Mouse (Mus musculus) retina, postnatal 7 days (tissue): ENCODE data around the gene Hmx1.
A peak's percentile ranks its signal among the peaks of the same experiment; 100 is the strongest.

ENCODE experiments used
- DNase-seq: peaks from one replicate; pipeline ENCODE4 v3.0.0-alpha.2; 2012; ENCODE audit warnings: low read depth, low spot score

The Hmx1 gene

DNA sequence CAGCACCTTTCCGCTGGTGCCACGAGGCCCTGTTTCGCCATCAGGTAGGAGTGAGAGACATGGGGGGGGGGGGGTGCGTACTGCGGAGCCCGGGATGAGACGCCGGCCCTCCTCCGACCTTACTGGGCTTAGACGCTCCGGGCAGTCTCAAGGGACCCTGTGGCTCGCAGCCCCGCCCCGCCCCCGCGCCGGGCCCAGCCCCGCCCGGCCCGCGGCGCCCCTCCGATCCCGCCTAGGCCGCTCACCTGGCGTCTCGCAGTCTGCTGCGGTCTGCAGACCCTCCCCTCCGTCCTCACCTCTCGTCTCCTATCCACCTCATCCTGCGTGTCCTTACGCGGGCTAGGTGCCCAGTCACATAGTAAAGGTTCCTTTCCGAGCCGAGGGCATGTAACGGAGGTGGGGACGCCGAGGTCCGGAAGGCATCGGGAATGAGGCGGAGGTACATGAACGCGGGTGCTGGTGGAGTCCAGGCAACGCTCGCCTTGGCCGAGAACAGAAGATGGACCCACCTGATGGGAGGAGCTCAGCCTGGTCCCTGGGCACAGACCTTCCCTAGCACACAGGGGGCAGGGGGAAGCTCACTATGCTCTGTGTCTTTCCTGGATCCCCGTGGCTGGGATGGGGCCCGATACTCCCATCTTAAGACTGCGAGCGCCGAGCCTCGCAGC is 8.9 kb downstream of the Hmx1 start:
- DNase-seq = no peak

DNA sequence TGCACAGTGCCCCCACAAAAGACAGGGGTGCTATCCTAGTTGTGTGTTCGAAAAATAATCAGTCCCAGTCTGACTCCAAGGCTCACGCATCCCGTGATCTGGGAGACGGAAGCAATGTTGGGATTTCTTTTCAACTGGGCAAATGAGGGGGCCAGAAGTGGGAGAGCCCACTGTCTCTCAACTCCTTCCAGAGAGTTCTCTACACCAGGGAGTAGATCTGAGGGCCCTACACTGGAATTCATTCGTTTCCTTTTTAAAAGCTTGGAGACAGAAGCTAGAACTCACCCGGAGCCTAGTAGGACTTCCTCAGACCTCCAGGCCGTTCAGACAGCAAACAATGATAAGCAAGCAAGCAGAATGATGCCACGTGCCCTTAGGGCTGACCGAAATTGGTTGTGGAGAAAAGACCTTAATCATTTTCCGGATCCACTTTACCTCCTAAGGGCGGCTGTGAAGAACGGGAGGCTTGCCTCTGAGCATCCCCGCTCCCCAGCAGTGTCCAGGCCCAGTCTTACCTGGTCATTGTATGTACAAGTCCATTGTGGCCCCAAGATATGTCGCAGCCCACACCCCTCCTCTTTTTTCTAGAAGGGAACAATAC is 9.5 kb downstream of the Hmx1 start:
- DNase-seq = no peak

GRCm38 (mm10) chr5:35399061-35399460 is 10.2 kb downstream of the Hmx1 start:
- no peak for DNase-seq

DNA sequence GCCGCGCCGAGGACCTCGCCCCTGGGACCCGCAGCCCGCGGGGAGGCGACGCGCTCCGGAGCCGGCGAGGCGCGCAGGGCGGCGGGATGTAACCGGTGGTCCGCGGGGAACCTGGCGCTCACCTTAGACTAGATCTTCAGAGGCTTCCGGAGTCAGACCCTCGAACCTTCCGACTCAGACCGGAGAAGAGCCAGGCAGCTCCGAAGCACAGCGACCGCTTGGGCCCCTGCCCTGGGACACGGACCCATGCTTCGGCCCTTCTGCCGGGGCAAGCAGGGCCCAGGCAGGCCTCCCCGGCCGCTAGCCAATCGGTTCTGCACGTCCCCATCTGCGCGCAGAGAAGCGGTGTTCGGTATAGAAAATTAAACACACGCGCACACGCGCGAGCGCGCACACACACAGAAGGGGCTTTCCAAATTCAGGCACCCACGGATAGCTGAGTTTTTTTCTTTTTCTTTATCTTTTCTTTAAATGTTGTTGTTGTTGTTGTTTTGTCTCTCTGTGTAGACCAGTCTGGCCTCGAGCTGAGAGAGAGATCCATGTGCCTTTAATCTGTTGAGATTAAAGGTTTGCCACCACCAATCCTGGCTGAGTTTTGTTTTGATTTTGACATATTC is 10.9 kb downstream of the Hmx1 start:
- no peak for DNase-seq

- DNase-seq = no peak
Observed at GRCm38 (mm10) chr5:35401240-35401639, 12.3 kb downstream of the Hmx1 start.

GRCm38 (mm10) chr5:35407411-35407930 is 18.6 kb downstream of the Hmx1 start:
- no peak for DNase-seq

DNA sequence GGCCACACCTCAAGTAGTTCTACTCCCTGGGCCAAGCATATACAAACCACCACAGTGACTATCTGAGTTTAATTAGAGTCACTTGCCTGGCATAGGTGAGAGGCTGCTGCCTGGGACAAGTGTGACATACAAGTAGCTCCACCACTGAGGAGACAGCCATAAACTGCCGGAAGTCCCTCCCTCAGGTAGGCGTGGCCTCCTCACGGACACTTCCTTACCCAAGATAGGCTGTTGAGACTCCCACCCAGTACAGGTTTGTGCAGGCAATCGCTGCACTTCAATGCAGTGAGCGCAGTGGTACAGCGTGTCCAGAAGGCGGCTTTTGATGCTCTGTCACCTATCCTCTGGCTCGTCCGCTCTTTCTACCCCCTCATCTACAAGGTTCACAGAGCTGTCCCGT is 22.1 kb downstream of the Hmx1 start:
- DNase-seq = no peak

DNA sequence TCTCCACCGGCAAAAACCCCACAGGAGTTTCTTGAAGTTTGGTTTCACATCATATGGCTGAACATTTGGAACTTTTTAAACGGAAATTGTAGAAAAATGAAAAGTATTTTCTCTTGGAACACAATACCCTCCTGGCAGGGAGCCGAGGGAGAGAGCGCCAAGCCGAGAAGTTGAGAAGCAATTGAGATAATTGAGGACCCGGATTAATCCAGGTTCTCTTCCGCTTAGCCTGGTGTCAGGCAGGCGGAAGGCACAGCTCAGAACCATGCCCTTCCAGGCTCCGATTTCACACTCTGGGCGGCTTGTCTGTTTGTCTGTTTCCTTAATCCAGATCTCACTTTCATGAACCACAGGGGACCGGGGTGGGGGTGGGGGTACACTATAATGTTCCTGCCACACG is 23.9 kb downstream of the Hmx1 start:
- no peak for DNase-seq

DNA sequence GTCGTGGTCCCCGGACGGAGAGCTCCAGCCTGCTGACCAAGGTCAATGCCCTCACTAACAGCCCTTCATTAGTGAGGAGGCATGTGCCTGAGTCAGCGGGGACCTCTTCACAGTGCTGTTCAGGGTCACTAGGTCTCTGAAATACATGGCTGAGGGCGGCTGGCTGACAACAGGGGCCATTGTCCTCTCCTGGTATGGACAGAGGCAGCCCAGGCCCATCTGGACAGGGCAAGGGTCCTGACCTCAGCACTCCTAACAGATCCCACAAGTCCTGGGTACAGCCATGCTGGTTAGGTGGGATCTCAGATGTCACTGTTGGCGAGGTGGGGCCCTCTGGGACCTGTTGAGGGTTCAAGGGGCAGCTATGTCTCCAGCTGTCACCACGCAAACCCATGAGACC is 28.8 kb downstream of the Hmx1 start:
- DNase-seq = no peak

- no peak for DNase-seq
Observed at GRCm38 (mm10) chr5:35421622-35422021, 32.7 kb downstream of the Hmx1 start.

- DNase-seq = no peak
Observed at GRCm38 (mm10) chr5:35425218-35425617, 36.3 kb downstream of the Hmx1 start.

- no peak for DNase-seq
Observed at GRCm38 (mm10) chr5:35427901-35428300, 39.0 kb downstream of the Hmx1 start.

DNA sequence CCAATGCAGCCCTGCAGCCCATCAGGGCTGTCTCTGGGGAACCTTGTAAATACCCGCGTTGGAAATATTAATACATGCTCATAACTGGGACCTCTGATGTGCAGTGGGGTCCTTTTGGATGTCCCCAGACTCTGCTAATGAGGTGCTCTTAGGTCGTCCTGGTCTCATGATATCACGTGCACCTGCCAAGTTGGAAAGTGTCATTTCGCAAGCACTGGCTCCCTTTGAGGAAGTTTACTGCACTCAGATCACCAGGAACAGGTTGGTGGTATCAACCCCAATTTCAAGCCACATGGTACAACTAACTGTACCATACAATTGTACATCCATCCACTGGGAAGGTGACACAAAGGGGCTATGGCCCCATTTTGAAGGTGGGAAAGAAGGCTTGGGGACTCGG is 39.5 kb downstream of the Hmx1 start:
- no peak for DNase-seq

- no peak for DNase-seq
Observed at GRCm38 (mm10) chr5:35432098-35432497, 43.2 kb downstream of the Hmx1 start.

DNA sequence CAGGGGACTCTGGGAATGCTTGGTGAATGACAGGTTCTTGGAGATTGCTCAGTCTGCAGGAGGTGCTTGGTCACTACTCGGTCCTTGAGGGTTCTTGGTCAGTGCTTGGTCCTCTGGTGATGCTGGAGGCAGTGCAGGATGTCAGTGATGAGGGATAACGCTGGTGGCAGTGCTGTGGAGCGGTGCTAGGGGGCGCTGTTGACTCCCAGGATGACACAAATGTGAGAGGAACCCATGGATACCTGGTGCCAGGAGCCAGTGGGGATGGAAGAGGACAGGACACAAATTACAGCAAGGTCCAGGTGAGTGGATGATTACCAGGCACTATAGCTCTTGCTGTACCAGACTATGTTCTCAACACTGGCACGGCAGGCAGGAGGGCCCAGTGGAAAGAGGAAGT is 45.1 kb downstream of the Hmx1 start:
- no peak for DNase-seq

GRCm38 (mm10) chr5:35434703-35435102 is 45.8 kb downstream of the Hmx1 start:
- DNase-seq = no peak

- DNase-seq = no peak
Observed at GRCm38 (mm10) chr5:35438805-35439204, 49.9 kb downstream of the Hmx1 start.

DNA sequence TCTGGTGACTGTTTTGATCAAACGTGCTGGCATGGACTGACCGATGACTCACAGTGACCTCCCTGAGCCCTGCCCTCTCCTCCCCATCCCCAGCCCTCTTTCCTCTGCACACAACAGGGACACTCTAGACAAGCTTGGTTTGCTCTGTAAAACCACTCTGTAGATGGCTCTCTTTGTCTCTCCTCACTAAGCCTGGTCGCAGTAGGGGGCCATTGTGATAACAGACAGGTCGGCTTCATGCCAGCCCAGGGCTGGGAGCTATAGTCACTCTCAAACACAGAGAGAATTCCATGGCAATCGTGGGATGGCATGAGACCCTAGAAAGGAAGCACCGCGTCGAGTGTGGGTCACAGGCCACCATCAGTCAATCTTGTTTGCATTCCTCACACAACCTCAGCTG is 51.6 kb downstream of the Hmx1 start:
- DNase-seq = no peak

DNA sequence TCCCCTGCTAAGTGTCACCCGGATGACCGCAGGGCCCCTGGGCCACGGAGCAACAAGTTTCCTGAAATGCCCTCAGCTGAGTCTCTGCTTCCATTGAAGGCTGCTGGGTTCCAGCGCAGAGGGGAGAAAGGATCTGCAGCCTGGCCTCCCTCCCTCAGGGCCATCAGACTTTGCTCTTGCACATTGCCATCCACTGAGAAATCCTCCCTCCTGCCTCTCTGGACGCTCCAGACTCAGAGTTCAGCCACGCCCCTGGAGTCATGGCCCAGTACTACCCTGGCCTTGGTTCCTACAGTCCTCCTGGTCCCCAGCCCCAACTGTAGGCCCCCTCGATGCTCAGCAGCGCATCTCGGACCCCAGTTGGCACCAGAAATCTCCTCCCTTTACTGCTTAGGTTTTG is 52.5 kb downstream of the Hmx1 start:
- no peak for DNase-seq

DNA sequence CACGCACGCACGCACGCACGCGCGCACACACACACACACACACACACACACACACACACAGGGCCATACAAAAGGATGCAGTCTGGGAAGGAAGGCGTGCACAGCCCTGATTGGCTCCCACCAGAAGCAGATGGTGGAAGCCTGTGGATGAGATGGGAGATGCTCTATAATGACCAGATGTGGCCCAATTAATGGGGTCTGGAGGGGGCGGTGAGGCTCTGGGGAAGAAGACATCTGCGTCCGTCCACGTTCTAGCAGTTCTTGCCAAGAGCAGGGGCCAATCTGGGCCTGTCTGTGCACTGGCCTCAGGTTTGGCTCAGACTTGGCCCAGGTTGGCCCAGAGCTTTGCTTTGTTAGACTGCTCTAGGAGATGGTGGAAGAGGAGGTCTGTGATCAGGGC is 55.8 kb downstream of the Hmx1 start:
- no peak for DNase-seq

- peak; percentile 73 for DNase-seq
Observed at GRCm38 (mm10) chr5:35447656-35448443, 58.9 kb downstream of the Hmx1 start.
